Mouse (Mus musculus): ENCODE measurements around the gene Slc48a1.

Gene Slc48a1

DNA sequence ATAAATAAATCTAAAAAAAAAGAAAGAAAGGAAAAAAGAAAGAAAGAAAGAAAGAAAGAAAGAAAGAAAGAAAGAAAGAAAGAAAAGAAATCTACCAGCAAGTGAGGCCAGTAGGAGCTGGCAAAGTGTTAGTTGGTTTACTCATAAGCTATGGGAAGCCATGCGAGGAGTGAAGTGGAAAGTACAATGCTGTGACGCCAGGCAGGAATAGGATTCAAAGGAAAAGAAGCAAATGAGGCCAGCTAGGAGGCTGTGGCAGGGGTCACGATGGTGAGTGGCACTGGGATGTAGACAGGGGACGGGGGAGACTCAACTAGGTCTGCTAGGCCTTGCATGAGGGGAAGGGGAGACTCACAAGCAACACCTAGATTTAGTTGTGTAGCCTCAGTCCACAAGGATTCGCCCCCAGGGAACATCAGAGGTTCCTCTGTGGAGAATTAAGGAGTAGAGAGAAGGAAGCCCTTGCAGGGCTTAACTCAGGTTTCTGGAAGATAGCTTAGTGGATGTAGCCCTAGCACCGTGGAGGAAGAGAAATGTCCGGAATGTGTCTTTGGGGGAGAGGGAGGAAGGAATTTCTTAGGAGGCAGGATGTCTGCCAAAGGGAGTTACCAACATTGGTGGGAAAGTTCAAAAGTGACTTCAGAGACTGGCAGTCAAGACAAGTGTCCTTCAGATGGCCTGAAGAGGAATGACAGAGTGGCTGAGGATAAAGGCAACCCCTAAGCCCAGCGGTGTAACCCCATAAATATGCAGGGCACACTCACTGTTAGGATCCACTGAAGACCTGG is at the start of gene Slc48a1:
Gene Slc48a1 (plus strand): TSS at position 210 of the 788 bp plus-strand sequence.
- no peak for DNase-seq (ENCODE audit: low spot score in 2 of 2)

DNA sequence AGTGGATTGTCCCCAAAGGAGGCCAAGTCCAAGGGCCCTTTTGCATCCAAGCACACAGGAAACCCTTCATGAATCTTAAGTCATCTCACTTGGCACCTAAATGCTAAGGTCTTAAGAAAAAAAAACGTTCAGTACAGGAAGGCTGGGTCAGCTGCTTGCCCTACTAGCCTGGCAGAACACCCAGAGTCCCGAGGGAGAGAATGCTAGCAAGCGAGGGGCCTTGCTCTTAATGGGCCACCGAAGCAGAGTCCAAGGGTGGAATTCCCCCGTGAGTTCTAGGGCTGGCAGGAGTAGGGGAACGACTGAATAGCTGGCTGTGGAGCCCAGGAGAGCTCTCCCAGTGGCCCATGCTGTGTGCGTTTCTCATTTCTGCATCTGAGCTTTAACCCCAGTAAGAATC is 49.5 kb upstream of the Slc48a1 start:
- no peak for DNase-seq (ENCODE audit: low spot score in 2 of 2)

DNA sequence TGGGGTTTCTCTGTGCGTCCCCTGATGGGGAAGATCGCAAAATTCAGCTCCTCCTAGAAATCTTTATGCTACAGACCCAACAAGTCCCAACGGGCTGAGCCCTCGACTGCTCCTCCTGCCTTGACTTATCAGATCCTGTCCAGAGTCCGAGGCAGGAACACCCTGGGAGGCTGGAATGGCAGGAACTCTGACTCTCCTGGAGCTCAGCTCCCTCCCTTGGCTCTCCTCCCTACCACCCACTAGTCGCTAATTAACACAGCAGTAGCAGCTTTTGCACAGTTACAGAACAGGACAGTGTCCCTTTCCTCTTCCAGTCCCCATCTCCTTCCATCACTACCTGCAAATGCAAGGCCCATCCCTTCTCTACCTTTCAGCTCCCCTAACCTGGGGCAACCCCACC is 48.0 kb upstream of the Slc48a1 start:
- DNase-seq (ENCODE audit: low spot score in 2 of 2): no peak

DNA sequence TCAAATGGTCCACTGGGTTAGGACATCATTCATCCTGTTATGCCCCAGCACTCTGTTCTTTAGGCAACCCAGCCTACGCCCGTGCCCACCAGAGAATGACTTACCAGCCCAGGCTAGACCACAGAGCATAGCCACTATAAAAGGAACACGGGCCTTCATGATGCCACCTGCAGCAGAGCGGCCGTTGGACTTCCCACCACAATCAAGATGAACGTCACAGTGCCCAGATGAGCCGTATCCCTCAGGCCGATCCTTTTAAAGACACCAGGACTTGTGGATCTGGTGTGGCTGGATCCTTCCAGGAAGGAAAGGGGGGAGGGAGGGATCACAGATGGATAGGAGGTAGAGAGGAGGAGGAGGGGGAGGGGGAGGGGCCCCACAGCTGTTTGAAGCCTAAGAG is 47.2 kb upstream of the Slc48a1 start, which contains the start of gene Endou:
Gene Endou (minus strand): TSS at position 229 of the 400 bp plus-strand sequence.
- no peak for DNase-seq (ENCODE audit: low spot score in 2 of 2)

DNA sequence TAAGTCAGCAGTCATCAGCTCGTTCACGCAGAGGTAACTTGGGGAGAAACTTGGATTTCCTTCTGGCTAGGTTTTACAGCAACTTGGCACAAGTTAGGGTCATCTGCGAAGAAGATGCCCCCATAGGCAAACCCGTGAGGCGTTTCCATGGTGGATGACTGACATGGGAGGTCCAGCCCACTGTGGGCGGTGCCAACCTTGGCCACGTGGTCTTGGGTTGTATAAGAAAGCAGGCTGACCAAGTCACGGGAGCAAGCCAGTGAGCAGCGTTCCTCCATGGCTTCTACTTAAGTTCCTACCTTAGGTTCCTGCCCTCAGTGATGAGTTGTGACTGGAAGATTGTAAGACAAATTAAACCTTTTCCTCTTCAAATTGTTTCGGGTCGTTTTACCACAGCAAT is 46.3 kb upstream of the Slc48a1 start:
- no peak for DNase-seq (ENCODE audit: low spot score in 2 of 2)

DNA sequence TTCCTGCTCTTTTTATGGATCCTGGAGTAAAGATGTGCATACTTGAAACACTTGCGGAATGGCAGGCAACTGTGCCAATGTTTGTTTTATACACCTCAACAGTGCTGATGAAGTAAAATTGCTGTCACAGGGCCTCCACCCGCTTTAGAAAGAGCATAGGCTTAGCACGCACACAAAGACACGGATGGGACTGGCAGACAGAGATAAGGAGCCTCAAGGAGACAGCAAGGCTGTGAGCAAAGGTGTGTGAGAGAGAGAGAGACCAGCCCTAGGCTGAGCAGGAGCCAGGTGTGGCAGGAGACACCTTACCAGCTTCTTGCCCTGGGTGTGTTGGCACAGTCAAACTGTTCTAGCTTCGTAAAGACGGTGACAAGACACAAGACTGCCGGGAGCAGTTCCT is 39.4 kb upstream of the Slc48a1 start:
- DNase-seq (ENCODE audit: low spot score in 2 of 2): no peak

DNA sequence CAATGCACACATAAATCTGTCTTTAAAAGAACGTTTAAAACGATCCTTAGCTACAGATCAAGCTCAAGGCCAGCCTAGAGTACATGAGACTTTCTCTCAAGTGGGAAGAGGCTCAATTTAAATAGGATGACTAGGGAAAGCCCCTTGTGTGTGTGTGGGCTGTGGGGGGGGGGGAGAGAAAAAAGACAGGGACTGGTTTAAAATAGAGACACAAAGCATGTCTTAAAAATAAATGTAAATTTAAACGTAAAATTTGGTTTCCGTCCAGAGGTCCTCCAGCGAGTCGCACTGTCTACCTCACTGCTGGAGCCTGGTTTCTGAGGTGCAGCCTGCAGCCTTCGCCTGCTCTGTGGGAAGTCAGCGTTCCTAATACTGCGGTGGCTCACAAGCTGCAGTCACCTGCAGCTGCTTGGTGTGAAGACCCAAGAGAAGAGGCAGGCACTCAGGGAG is 38.0 kb upstream of the Slc48a1 start:
- no peak for DNase-seq (ENCODE audit: low spot score in 2 of 2)

DNA sequence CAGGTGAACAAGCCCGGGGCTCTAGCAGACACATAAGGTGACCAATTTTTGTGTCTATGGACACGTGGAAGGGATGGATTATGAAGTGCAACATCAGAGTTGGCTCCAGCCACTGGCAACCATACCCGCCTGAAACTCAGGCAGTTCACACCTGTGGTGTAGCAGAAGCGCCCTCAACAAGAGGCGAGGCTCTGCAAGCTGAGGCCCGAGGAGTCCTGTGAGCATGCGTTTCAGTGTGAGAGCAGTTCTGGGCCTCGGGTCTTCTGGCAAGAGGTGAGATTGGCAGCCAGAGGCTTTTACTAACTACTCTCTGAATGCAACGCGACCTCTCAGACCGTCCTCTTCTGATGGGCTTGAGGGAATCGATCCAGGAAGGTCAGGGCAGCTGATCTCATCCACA is 36.7 kb upstream of the Slc48a1 start:
- DNase-seq (ENCODE audit: low spot score in 2 of 2): no peak

DNA sequence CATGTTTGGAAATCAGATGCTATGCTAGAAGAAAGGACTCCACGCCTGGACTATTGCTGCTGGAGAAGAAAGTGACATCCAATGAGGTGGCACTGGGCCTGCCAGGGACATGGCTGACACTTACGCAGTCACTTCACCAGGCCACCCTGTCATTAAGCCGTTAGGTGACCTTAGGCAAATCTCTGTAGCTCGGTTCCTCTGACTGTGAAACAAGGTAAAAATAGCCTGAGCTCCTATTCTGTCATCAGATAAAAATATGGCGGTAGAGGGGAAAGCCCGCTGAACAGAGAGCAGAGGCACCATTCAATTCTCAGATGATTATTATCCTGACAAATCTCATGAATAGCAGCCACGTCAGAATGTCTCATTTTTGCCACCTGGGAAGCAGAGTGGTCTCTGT is 36.2 kb upstream of the Slc48a1 start:
- DNase-seq (ENCODE audit: low spot score in 2 of 2): no peak

DNA sequence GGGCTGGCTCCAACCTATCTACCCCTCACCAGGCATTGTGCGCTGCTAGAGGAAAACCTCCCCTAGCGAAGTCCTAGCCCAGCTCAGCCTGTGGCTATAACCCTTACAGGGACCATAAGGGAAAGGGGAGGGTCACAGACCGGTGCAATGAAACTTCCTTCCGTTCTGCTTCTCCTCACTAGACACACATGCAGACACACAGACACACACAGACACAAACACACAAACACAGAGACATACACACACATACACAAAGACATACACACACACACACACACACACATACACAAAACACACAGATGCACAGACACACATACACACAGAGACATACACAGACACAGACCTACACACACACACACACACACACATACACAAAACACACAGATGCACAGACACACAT is 35.7 kb upstream of the Slc48a1 start:
- DNase-seq (ENCODE audit: low spot score in 2 of 2): no peak

DNA sequence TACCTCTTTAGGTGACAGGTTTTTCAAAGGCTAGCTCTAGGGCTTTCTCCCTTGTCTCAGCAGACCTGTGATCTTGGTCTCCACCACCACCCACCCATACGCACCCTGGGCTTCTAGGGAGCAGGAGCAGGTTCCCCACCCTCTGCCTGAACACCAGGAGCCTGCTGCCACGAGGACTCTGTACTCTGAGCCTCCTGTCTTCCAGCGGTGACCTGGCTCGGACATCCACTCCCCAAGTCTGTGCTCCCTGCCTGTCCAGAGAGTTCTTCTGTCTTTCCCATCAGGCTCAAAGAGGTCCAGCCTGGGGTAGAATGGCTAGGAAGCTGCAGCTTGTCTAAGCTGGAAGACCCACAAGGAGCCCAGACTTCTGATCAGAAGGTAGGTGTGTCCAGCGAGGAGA is 35.1 kb upstream of the Slc48a1 start:
- DNase-seq (ENCODE audit: low spot score in 2 of 2): no peak

DNA sequence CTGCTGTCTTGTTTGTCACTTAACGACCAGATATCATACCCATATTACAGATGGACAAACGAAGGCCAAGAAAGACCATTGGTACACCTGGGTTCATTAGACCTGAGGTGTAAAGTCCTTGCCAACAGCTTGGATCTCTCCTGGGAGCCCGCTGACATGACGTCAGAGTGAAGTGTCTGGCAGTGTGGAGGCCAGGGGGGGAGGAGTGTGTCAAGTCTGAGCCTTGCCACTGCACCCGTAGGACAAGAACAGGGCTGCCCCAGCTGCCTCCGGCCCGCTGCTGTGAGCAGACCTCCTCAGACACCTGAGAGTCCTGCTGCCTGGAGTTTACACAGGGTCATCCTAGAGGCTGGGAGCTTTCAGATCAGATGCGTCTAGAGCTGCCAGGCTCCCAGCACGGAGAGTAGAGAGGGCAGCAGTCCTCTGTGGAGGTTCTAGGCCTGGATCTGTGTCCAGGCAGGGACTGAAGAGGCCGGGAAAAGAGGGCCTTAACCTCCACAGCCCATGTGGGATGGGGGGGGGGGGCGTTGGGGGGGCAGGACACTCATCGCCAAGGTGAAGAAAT is 34.3 kb upstream of the Slc48a1 start:
- no peak for DNase-seq (ENCODE audit: low spot score in 2 of 2)

DNA sequence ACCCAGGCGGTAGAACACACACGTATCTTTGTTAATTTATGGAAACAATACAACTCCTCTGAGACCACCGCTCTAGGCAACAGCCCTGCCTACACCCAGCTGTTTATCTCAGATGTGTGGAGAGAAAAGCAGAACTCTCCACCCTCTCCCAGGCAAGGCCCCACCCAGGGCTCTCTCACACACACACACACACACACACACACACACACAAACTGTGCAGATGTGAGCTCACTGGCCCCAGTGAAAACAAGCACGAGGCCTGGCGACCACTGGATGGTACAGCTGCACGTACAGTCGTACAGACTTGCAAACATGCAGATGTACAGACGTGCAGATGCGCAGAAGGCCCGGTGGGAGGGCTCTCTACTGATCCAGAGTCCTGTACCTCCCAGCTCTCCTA is 33.4 kb upstream of the Slc48a1 start:
- no peak for DNase-seq (ENCODE audit: low spot score in 2 of 2)

DNA sequence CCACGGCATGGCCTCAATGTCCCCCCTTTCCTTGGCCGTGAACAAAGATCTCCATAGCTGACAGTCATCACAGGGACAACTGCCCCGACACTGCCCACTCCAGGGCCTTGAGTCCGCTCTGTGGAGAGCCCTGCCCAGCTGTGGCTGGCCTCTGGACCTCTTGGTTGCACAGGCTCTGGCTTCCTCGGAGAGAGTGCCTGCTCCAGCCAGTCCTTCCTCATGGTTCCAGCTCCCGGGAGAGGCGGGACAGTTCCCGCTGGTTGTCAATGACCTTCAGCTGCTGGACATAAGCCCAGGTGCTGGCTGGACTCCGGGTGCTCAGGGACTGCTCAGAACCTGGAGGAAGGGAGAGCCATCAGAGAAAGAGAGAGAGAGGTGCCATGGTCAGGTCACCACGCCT is 33.0 kb upstream of the Slc48a1 start:
- no peak for DNase-seq (ENCODE audit: low spot score in 2 of 2)

DNA sequence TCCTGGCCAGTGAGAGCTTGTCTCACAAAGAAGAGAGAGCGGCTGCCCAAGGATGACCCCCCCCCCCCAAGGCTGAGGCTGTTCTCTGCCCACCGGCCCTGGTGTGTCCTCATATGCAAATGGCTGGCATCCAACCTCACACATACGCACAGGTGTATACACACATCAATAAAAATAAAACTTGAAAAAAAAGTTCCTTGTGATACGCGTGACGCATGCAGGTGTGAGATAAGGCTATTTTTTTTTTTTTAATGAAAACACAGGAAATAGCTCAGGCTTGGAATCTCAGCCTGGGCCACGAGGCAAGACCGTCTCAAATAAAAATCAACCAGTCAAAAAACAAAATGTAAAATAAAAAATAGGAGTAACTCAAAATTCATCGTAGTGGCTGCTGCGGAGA is 32.0 kb upstream of the Slc48a1 start:
- no peak for DNase-seq (ENCODE audit: low spot score in 2 of 2)

DNA sequence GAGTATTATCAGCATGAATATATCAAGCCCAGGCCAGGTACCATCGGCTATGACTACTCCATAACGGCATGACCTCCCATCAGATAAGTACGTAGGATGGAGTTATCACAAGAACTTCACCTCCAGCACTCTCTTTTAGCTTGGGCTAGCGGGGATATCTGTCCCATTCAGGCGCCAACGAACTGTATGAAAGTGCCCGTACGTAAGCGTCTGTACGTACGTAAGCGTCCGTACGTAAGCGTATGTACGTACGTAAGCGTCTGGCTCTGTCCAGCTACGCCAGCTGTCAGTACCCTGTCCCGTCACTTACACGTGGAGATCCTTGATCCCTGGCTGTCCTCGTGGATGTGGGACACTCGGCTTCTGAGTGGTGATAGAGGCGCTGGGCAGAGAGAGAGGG is 31.6 kb upstream of the Slc48a1 start:
- no peak for DNase-seq (ENCODE audit: low spot score in 2 of 2)

DNA sequence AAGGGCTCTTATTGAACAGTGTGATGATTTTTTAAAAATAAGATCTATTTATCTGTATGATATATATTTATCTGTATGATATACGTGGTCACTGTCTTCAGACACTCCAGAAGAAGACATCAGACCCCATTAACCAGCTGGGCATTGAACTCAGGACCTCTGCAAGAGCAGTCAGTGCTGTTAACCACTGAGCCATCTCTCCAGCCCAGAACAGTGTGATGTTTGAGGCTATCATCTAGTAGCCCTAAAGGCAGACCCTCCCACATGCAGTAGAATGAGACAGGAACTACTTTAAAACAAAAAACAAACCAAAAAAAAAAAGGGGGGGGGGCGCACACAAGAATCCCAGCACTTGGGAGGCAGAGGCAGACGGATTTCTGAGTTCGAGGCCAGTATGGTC is 30.8 kb upstream of the Slc48a1 start:
- no peak for DNase-seq (ENCODE audit: low spot score in 2 of 2)

DNA sequence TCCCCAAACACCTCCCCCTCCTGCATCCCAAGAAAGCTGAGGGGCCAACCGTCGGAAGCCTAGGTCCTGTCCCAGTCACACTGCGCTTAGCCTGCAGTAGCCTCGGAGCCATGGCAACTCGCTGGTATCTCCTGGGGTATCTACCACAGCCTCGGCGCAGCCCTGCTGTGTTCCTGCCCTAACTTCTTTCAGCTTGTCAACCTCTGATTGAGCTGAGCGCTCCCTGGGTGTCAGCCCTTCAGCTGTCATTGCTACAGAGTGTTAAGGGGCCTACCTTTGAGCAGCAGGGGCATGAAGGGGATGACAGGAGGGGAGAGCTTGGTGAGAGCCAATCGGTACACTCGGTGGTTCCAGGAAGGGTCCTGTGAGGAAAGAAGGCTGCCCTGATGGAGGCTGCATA is 30.0 kb upstream of the Slc48a1 start:
- no peak for DNase-seq (ENCODE audit: low spot score in 2 of 2)

DNA sequence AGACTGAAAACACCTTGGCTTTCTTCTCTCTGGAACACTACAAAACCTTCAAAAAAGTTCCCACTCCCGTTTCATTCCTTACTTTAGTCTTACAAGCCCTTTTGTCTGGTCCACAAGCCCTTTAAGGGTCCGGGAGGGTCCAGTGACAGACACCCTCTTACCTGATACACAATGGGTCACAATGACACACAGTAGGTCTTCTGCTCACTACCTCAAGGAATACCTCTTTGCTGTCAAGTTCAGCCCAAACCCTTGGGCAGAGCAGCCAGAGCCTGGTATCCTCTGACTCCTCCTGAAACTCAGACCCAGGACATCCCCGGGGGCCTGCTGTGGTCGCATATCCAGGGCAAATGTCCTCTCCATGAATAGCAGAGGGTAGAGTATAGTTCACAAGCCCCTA is 29.4 kb upstream of the Slc48a1 start:
- no peak for DNase-seq (ENCODE audit: low spot score in 2 of 2)

DNA sequence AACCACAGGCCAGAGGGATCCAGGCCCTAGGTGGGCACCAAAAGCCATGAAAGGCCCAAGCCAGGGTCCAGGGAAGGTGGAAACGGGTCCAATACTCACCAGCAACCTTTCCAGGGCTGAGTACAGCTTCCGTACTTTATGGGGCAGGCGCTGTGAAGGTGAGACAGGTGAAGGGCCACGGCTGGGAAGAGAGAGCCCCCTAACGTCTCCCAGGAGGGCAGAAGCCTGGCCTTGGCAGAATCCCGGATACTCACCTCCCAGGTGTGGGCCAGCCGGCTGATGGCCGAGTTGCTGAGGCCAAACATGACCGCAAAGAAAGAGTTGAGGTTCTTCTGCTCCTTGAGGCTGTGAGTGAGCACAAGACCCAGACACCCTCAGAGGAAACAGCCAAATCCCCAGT is 28.9 kb upstream of the Slc48a1 start:
- no peak for DNase-seq (ENCODE audit: low spot score in 2 of 2)

DNA sequence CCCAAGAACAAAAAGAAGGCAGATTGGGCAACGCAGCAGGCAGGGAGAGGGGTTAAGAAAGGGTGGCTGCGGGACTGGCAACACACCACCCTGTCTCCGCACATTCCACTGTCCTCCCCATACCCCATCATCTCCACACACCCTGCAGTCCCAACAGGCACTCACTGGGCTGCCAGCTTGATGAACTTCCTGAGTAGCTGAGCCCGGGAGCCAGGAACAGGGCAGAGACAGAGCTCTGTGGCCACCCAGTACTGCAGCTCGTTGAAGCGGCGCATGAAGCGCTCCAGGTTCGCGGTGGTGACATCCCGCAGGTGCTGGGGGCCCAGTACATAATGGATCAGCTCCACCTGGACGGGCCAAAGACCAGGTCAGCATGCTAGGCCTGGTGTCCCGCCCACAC is 28.5 kb upstream of the Slc48a1 start:
- DNase-seq (ENCODE audit: low spot score in 2 of 2): no peak

DNA sequence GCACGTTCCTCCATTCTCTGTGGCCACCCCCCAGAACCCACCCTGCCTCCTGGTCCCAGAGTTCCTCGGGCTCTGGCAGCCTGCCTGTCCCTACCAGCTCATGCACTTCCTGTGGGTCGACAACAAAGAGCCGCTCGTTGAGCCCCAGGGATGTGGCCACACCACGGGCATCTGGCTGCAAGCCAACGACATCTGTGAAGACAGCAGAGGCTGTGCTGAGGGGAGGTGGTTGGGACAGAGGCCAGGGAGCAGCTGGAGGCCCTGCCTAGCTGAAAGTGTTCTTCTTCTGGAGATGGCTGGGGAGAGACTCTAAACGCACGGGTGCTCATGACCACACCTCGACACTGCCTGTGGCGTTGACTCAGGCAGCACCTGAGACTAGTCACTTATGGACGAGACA is 27.6 kb upstream of the Slc48a1 start:
- peak; percentile 56 to 70 for DNase-seq (ENCODE audit: low spot score in 2 of 2)

DNA sequence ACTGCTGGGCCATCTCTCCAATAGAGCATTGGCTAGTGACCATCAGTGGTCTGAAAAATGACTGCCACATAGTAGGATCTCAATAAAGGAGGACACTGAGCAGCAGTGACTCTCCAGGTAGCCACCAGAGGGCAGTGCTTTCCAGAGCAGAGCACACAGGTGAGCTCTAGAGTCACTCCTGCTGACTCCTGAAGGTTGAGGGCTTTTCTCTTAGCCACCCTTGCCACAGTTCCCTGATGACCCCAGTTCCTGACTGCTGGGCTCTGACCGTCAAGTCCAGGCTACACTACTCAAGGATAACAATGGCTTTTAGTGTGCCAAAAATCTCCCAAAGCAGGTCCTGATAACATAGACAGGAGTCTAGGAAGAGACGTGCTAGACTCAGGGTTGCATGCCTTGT is 26.6 kb upstream of the Slc48a1 start:
- DNase-seq (ENCODE audit: low spot score in 2 of 2): no peak

DNA sequence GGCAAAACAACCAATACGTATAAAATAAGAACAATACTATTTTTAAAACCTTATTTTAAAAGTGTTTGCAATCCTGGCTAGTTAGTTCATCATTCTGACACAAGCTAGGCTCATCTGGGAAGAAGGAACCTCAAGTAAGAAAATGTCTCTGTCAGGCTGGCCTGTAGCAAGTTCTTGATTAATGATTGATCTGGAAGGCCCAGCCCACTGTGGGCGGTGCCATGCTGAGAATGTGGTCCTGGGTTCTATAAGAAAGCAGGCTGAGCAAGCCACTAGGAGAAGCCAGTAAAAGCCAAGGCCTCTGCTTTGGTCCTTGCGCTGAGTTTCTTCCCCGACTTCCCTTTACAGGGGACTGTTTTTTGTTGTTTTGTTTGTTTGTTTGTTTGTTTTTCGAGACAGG is 25.8 kb upstream of the Slc48a1 start:
- DNase-seq (ENCODE audit: low spot score in 2 of 2): no peak
